Mouse (Mus musculus): ENCODE results near the gene Gm8247. TPM values are rescaled to one million over a fixed set of nuclear protein-coding genes. Genes with fewer than 3 reads are reported as not detected.
"Not testable (repeated sequence)": the region's sequence is repeated elsewhere in the genome, so short reads cannot be mapped to it uniquely, and the experiment has no call there.

Gene Gm8247
- polyA plus RNA-seq (2012; rRNA removed), result not detected in 2 replicates

DNA sequence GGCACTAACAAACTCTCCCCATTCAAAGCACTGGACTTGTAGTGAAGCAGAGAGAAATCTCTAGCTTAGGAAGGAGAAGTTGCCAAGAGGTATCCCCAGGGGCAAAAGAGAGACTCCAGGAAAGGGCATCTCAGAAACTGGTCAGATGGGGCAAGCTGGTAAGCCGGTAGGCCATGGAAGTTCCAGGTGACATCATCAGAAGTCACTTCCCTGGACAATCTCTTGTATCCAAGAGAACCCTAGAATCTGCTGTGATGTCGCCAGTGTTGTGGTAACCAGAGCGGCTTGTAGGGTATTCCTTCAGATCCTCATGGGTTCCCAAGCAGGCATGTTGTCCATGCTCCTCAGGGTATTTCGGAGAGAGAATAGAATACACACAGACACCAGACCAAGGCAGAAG, at the start of gene Gm8247:
Gene Gm8247, plus strand, starts transcription at position 301 of the 400 bp plus-strand sequence.
- DNase-seq (ENCODE audit: low read depth), result not testable (repeated sequence)

DNA sequence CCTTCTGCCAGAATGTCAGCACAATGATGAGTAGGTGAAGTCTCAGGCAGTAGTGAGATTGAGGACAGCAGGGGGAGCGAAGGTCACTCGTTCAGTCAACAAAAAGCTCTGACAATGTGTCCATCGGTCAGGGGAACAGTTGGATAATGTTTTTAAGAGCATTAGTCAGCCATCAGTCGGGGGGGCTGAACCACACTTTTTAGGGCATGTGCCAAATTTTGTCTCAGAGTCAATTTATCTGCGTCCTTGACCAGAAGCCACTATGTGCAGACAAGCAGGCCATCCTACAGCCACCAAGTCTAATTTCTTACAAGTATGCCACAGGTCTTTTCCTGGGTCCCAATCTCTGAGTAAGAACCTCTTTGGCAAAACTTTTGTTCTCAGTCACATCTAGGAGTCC, 35.0 kb upstream of the Gm8247 start:
- DNase-seq (ENCODE audit: low read depth), result not testable (repeated sequence)

DNA sequence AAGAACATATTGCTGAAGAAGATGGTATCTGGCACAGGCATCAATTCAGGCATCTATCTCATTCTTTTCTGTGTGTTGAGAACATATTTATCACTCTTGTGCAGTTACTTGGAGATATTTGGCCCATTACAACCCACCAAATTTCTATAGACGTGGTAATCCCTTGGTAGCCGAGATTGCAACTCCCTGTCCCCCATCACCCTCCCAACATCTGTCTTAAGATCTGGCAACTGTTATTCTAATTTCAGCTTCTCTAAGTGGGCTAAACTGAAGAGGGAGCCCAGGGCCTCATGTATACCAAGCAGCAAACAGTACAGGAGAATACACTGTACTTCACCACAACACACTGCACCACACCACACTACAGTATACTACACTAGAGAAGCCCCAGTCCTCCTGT, 8.8 kb downstream of the Gm8247 start:
- DNase-seq (ENCODE audit: low read depth), result not testable (repeated sequence)

DNA sequence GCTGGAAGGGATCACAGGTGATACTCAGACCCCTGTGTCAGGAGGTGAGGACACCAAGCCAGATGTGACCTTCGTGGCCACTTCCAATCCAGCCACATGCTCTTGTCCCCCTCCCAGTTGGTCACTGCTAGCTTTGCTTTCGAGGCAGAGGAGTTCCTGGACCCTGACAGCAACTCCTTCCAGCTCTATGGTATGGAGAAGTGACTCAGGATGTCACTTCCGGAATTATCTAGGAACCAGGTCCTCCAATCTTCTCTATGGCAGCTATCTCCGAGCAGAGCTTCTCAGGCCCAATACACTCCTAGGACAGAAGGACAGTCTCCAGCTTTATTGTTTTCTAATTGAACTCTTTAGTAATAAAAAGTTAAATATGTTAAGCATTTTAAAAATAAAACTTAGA, 44.8 kb downstream of the Gm8247 start, which contains the start of gene Gm5624:
Gene Gm5624, minus strand, starts transcription at position 202 of the 400 bp plus-strand sequence.
- DNase-seq (ENCODE audit: low read depth), result not testable (repeated sequence)

Other genes with a start within 250 kb of the Gm8247 start
- not detected in 2 replicates for gene Gm5930, start 244.6 kb upstream of the Gm8247 start, polyA plus RNA-seq (2012; rRNA removed)
- 0.05 TPM in 1 of 2 replicates, not detected in the other for gene Gm8229, start 217.8 kb upstream of the Gm8247 start, polyA plus RNA-seq (2012; rRNA removed)
- not detected in 2 replicates for gene Gm3371, start 172.5 kb upstream of the Gm8247 start, polyA plus RNA-seq (2012; rRNA removed)
- not detected in 2 replicates for gene Gm8232, start 149.5 kb upstream of the Gm8247 start, polyA plus RNA-seq (2012; rRNA removed)
- not detected in 2 replicates for gene BC061237, start 90.7 kb upstream of the Gm8247 start, polyA plus RNA-seq (2012; rRNA removed)
- gene Gm17093, start 64.9 kb upstream of the Gm8247 start, polyA plus RNA-seq (2012; rRNA removed), result not detected in 2 replicates
- not detected in 2 replicates for gene Gm5624, start 44.8 kb downstream of the Gm8247 start, polyA plus RNA-seq (2012; rRNA removed)
- gene Gm8257, start 123.3 kb downstream of the Gm8247 start, polyA plus RNA-seq (2012; rRNA removed), result not detected in 2 replicates
- gene Gm8267, start 167.2 kb downstream of the Gm8247 start, polyA plus RNA-seq (2012; rRNA removed), result not detected in 2 replicates